Mouse (Mus musculus) ES-E14 (cell line): ENCODE results near the gene Bcam.

ENCODE experiments used
- CHD2 ChIP-seq: IDR thresholded peaks from 2 replicates; pipeline ENCODE4 v1.6.1; 2014; ENCODE audit warnings: mild to moderate bottlenecking, low read depth, low read length, inconsistent platforms
- MAFK ChIP-seq: IDR thresholded peaks from 2 replicates; pipeline ENCODE4 v1.6.1; 2014; ENCODE audit warnings: mild to moderate bottlenecking, low read depth, low read length, inconsistent platforms; ENCODE audit not compliant: insufficient read depth

DNA sequence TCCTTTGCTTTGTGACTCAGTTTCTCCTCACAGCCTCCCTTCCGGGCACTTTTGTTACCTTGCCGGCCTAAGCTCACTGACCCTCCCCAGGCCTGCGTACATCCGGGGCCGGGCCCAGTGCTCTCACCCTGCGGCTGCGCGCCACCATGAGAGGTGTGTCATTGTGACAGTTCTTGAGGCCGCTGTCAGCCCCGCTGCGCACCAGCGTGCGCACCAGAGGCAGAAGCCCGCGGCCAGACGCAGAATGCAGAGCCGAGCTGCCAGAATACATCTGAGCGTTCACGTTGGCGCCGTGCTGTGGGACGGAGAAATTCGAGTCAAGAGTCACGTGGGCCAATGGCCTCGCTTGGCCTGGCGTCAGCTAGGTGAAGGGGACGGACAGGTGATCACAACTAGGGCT is 38.6 kb upstream of the Bcam start:
- TF ChIP-seq MAFK (no peak), CHD2 (no peak)
